Mouse (Mus musculus): ENCODE data around the gene Paox.
A peak's percentile ranks its signal among the peaks of the same experiment; 100 is the strongest.
"Not testable (repeated sequence)": the region's sequence is repeated elsewhere in the genome, so short reads cannot be mapped to it uniquely, and the experiment has no call there.

Gene Paox

GRCm38 (mm10) chr7:140121338-140121910 lies 5.8 kb downstream of the Paox start:
- DNase-seq: no peak

- DNase-seq: no peak
Measured at GRCm38 (mm10) chr7:140122765-140123164, 7.2 kb downstream of the Paox start.

- no peak for DNase-seq
Measured at GRCm38 (mm10) chr7:140124382-140124781, 8.8 kb downstream of the Paox start.

GRCm38 (mm10) chr7:140125278-140126021 lies 9.9 kb downstream of the Paox start:
- peak; percentile 92 for DNase-seq

GRCm38 (mm10) chr7:140126022-140126350 lies 10.4 kb downstream of the Paox start:
- DNase-seq: no peak

GRCm38 (mm10) chr7:140126934-140127333 lies 11.3 kb downstream of the Paox start:
- DNase-seq: no peak

- DNase-seq: no peak
Measured at GRCm38 (mm10) chr7:140127911-140128310, 12.3 kb downstream of the Paox start.

GRCm38 (mm10) chr7:140132184-140132583 lies 16.6 kb downstream of the Paox start:
- DNase-seq: not testable (repeated sequence)

- DNase-seq: not testable (repeated sequence)
Measured at GRCm38 (mm10) chr7:140134033-140134432, 18.4 kb downstream of the Paox start.

GRCm38 (mm10) chr7:140135106-140135770 lies 19.6 kb downstream of the Paox start:
- no peak for DNase-seq

- DNase-seq: peak; percentile 97
Measured at GRCm38 (mm10) chr7:140137135-140138020, 21.8 kb downstream of the Paox start, which contains the start of gene Mtg1. Gene Mtg1, plus strand, starts transcription at chr7:140137564.

- DNase-seq: no peak
Measured at GRCm38 (mm10) chr7:140138021-140138310, 22.4 kb downstream of the Paox start.

GRCm38 (mm10) chr7:140141350-140141749 lies 25.8 kb downstream of the Paox start:
- DNase-seq: peak; percentile 49

GRCm38 (mm10) chr7:140144550-140144949 lies 29.0 kb downstream of the Paox start:
- DNase-seq: no peak

- no peak for DNase-seq
Measured at GRCm38 (mm10) chr7:140153383-140153782, 37.8 kb downstream of the Paox start.

GRCm38 (mm10) chr7:140153829-140154217 lies 38.2 kb downstream of the Paox start:
- DNase-seq: no peak

GRCm38 (mm10) chr7:140154218-140154927 lies 38.8 kb downstream of the Paox start, which contains the start of gene Sprn:
Gene Sprn, minus strand, starts transcription at chr7:140154877.
- DNase-seq: peak; percentile 83

- DNase-seq: no peak
Measured at GRCm38 (mm10) chr7:140160363-140160762, 44.8 kb downstream of the Paox start.

GRCm38 (mm10) chr7:140164664-140165063 lies 49.1 kb downstream of the Paox start, which contains the start of gene Olfr522:
Gene Olfr522, minus strand, starts transcription at chr7:140164764.
- no peak for DNase-seq

- peak; percentile 26 for DNase-seq
Measured at GRCm38 (mm10) chr7:140167950-140168349, 52.4 kb downstream of the Paox start.

GRCm38 (mm10) chr7:140169386-140169785 lies 53.8 kb downstream of the Paox start:
- no peak for DNase-seq

- no peak for DNase-seq
Measured at GRCm38 (mm10) chr7:140170863-140171262, 55.3 kb downstream of the Paox start.

Data from layer of hippocampus, adult 9-11 months (tissue).